Mouse (Mus musculus) layer of hippocampus, postnatal 10 days (tissue): ENCODE results near the gene Ceacam1. TPM values are rescaled to one million over a fixed set of nuclear protein-coding genes. Genes with fewer than 3 reads are reported as not detected.
"Not testable (repeated sequence)": the region's sequence is repeated elsewhere in the genome, so short reads cannot be mapped to it uniquely, and the experiment has no call there.

Experiments used
- DNase-seq, 2 experiments: peaks; one replicate each; pipeline ENCODE4 v3.0.0; 2021; ENCODE audit warnings: low spot score in 2 of 2
- long read RNA-seq: library from polyadenylated mRNA; stranded (forward); transcript quantifications from one replicate; pipeline ENCODE4 v2.0.0, GENCODE M21; 2023
- total RNA-seq, 2 experiments: library from RNA; stranded (reverse); gene quantifications; 2 replicates each; pipeline ENCODE4 v1.2.3; 2021

Gene Ceacam1
- total RNA-seq, result 1 to 10 TPM; 2.1 to 2.4 TPM
- long read RNA-seq, partial matches to known transcripts, result 0 of 1 reads
- long read RNA-seq, other reads (novel, unspliced or antisense), result 1 of 1 reads

DNA sequence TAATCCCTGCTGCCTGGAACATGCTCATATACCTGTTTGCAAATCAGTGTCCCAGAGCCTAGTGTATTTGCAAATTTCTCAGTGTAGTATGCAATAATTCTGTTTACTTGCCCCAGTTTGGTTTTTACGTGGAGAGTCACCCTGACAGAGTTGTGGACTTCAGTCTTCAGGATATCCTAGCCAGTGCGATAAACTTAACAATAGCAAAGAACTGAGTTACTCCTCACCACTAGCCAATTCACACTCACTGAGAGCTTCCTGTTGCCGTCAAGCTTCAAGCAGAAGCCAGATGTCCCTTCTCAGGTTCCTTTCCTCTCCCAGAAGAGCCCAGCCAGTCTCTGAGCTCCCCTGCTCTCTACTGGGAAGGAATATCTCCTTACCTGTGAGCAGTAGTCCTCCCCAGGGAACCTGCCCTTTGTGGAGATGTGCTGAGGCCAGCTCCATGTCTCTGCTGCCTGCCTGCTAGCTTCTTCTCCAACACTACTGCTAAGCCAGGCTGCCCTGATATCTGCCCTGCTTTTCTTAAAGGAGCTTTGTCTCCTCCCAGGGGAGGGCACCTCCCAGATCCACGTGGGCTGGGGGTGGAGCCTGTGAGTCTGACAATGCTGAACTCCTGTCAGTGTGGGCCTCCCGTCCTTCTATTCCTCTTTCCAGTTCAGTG lies at the start of gene Ceacam1:
TSS of gene Ceacam1 (minus strand) at position 513 of the 661 bp plus-strand sequence.
- DNase-seq, result peak; percentile 9 to 12

GRCm38 (mm10) chr7:25516070-25516777 lies 38.8 kb upstream of the Ceacam1 start:
- not testable (repeated sequence) for DNase-seq

DNA sequence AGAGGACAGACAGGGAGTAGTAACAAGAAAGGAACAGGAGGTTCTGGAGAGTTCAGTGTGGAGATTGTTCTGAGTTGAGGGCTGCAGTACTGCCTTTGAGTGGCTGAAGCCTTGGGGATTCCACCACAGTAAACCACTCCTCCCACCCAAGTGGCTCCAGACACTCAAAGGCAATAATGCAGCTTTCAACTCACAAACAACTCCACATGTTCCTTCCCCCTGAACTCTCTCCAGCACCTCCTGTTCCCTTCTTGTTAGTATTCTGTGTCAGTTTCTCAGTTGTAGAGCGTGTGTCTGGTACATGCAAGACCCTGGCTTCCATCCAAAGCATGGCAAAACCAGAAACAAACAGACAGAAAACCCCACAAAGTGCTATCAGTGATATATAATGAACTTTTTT lies 38.3 kb upstream of the Ceacam1 start:
- not testable (repeated sequence) for DNase-seq

- no peak for DNase-seq
Observed at GRCm38 (mm10) chr7:25509925-25510324, 32.5 kb upstream of the Ceacam1 start.

- DNase-seq, result no peak
Observed at GRCm38 (mm10) chr7:25494649-25495048, 17.2 kb upstream of the Ceacam1 start.

GRCm38 (mm10) chr7:25490698-25491097 lies 13.3 kb upstream of the Ceacam1 start:
- not testable (repeated sequence) for DNase-seq

DNA sequence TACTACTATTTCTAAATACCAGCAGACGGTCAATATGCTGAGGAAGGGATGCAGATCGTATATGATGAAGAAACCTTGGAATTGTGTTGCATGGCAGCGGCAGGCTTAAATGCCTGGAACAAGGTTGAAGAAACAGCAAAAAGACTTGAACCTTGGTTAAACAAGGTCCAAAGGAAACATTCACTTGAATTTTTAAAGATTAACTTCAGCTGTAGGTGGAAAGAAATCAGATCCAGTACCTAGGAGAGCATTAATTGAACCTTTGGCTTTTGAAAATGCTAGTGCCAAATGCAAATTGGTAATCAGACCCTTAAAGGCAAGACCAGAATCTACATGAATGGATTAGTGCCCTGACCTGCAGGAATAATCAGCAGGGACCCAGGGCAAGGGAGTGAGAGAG lies 12.0 kb upstream of the Ceacam1 start:
- DNase-seq, result not testable (repeated sequence)

GRCm38 (mm10) chr7:25486186-25486585 lies 8.8 kb upstream of the Ceacam1 start:
- peak; percentile 29 to 49 for DNase-seq

DNA sequence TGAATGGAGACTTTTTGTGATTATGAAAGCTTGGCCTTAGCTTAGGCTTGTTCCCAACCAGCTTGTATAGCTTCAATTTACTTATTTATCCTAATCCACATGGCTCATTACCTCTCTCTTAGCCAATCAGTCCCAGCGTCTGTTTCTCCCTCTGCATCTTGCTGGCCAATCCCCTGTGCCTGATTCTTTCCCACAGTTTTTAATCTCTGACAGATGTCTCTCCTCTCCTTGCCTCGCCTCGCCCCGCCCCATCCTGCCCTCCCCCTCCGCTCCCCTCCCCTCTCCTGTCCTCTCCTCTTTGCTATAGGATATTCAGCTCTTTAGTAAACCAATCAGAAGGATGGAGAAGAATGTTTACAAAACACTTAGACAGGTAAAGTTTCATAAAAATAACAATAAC lies 7.7 kb upstream of the Ceacam1 start:
- no peak for DNase-seq

DNA sequence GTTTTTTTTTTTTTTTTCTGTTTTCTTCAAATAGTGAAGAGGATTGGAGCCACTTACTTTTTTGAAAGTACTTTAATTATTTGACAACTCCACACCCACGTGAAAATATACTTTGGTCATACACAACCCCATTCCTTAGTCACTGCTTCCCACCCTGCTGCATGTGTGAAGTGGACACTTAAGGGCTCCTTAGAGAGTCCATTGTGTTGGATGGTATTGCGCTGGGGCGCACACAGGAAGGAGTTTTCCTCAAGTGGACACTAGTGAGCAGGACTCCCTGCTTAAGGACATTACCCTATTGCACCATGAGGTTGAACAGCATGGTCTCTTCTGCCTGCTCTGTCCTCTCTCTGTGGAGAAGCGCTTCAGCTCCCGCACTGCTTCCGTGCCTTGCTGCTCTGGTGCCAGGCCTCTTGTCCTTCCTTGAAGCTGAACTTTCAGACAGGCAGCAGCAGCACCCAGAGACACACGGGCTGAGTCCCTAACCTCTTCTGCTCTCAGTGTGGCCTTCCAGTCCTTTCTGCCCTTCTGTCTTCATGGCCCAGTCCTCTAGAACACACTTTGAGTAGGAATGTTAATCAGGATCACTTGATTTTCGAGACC lies 5.8 kb upstream of the Ceacam1 start:
- no peak for DNase-seq

- not testable (repeated sequence) for DNase-seq
Observed at GRCm38 (mm10) chr7:25480791-25481190, 3.4 kb upstream of the Ceacam1 start.

- DNase-seq, result peak; percentile 39 to 61
Observed at GRCm38 (mm10) chr7:25479440-25479839, 2.0 kb upstream of the Ceacam1 start.

DNA sequence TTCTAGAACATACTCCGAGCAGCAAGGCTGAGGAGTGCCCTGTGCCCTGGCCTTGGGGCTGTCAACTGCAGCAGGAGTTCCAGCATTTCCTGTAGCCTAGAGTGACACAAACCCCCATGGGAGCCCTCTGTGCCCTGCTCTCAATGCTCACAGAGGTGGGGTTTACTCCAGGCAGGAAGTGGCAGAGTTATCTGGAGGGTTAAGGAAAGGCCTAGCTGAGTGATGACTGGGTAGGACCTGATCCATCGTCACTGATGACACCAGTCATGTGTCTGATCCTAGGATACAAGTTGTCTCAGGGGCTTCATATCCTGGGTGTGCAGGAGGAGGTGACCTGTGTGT lies 320 bp upstream of the Ceacam1 start:
- not testable (repeated sequence) for DNase-seq

DNA sequence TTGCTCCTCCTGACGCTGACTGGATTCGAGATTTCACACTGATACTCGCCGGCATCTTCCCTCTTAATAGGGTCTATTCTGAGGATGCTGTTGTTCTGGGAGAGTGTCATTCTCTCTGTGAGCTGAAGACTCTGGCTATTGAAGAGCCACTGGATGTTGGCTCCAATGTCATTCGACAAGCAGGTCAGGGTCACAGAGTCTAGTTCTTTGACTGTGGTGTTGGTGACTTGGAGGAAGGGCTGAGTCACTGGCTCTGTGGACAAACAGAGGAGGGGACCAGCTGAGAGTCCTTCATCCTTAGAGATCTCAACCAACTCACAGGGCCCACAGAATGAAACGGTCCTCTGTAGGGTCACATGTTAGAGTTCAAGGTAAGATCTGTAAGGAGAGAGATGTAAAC lies 5.6 kb downstream of the Ceacam1 start:
- DNase-seq, result not testable (repeated sequence)

DNA sequence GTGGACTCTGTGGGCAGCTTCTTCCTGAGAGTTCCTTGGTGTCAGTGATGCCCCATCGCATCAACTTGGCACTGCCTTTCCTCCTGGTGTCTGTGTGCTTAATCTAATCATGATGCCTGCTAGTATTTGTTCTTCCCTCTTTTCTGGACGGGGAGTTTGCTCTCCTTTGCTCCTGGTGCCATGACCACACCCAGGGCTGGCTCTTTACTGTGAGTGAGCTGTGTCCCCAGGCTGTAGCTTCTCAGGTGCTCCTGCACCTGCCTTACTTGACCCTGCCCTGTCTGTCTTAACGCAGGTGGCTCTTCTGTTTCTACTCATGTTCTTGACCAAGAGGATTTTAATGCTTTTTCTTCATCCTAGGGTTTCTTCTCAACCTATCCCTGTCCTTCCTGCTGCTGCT lies 11.8 kb downstream of the Ceacam1 start:
- not testable (repeated sequence) for DNase-seq

DNA sequence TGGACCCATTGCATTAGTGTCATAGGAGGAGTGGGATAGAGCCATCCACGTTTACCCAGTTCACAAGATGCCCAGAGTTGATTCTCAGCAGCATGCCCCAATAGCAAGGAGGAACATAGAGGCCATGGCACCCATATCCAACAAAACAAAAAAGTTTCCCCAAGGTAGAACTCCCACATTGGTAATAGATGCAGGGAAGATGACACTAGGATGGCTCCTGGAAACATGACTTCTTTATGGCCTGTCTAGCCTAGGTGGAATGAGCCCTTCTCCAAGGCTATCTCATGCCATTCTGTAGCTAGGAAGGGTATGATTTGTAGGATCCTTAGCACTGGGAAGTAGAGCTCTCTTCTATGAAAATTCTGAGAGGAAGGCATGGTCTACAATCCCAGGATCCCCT lies 12.4 kb downstream of the Ceacam1 start:
- no peak for DNase-seq

DNA sequence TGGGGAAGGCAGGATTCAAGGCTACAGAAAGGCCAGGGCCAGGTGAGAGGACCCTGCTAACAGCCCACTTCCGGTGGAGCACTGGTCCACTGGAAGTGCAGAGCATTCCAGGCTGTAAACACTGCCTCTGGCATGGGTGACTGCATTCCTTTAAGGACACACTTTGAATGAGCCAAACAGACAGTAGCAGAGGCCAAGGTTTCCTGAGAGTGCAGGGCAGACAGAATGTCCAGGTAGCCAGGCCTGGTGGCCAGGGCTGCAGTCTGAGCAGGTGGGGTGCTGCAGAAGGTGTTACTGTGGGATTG lies 15.4 kb downstream of the Ceacam1 start:
- not testable (repeated sequence) for DNase-seq

- peak; percentile 63 to 70 for DNase-seq
Observed at GRCm38 (mm10) chr7:25461336-25462032, 15.9 kb downstream of the Ceacam1 start.

DNA sequence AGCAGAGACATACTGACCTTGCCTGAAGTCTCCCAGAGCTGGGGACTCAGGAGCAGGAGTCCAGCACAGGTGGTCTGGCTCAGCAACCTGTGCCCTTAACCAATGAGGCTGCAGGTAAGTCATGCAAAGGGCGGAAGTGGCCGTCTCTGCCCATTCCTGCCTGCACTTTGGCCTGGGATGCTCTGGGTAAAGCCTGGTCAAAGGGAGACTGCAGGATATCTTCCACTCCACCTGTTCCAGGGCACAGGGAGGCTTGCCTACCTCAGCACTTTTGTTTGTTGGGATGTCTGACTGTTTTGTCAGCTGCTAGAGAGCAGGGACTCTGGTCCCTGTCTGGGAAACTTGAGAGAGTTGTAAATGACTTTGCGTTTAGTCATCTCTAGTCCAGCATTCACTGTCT lies 25.3 kb downstream of the Ceacam1 start:
- DNase-seq, result no peak

GRCm38 (mm10) chr7:25449913-25450890 lies 27.2 kb downstream of the Ceacam1 start:
- DNase-seq, result no peak

DNA sequence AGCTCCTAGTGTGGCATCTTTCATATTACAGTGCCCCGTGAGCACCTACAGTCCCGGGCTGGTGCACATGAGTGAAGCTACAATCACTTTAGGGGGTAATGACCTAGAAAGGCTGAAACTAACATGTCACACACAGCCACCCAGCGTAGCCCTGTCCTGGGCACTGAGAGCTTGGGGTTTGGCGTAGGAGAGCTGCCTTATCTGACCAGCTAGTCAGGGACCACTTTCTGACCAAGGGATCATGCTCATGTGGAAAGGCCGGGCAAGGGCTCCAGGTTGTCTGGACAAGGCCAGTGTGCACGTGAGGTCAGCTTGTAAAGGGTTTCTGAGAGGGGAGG lies 36.6 kb downstream of the Ceacam1 start:
- DNase-seq, result no peak
